Mouse (Mus musculus) liver, adult 2 months (tissue): ENCODE results near the gene Tshr. TPM values are rescaled to one million over a fixed set of nuclear protein-coding genes. Genes with fewer than 3 reads are reported as not detected.

Experiments
- DNase-seq: peaks from one replicate; pipeline ENCODE4 v3.0.0-alpha.2; 2011; ENCODE audit warnings: low read depth, low spot score; ENCODE audit errors: extremely low read depth
- H3K27ac ChIP-seq: fragments of 200-500 bp; replicated peaks from 2 replicates; pipeline ENCODE4 v1.5.1; 2012; ENCODE audit warnings: low read depth, mild to moderate bottlenecking, control low read depth, inconsistent platforms, low read length; ENCODE audit not compliant: insufficient read depth
- H3K27me3 ChIP-seq: fragments of 200-500 bp; 2 replicates; pipeline ENCODE4 v1.6.1; 2012; ENCODE audit warnings: mild to moderate bottlenecking, moderate library complexity, low read length, inconsistent platforms; ENCODE audit not compliant: control insufficient read depth, insufficient read depth
- H3K36me3 ChIP-seq: fragments of 200-500 bp; 2 replicates; pipeline ENCODE4 v1.6.1; 2012; ENCODE audit warnings: low read length, inconsistent platforms; ENCODE audit not compliant: control insufficient read depth, insufficient read depth
- H3K4me1 ChIP-seq: fragments of 200-500 bp; 2 replicates; pipeline ENCODE4 v1.6.1; 2011; ENCODE audit warnings: low read length; ENCODE audit not compliant: control insufficient read depth, insufficient read depth
- H3K4me3 ChIP-seq: fragments of 200-500 bp; 2 replicates; pipeline ENCODE4 v1.5.1; 2011; ENCODE audit warnings: low read depth, mild to moderate bottlenecking, control low read depth, low read length, moderate library complexity; ENCODE audit not compliant: insufficient read depth
- H3K79me2 ChIP-seq: fragments of 200-500 bp; 2 replicates; pipeline ENCODE4 v1.6.1; 2012; ENCODE audit warnings: inconsistent platforms, mild to moderate bottlenecking, low read length, moderate library complexity; ENCODE audit not compliant: control insufficient read depth, insufficient read depth
- H3K9ac ChIP-seq: fragments of 200-500 bp; 2 replicates; pipeline ENCODE4 v1.6.1; 2012; ENCODE audit warnings: low read depth, mild to moderate bottlenecking, control low read depth, inconsistent platforms, low read length
- CTCF ChIP-seq: fragments of 200-500 bp; IDR thresholded peaks from 2 replicates; pipeline ENCODE4 v1.5.1; 2011; ENCODE audit warnings: low read depth, low read length, control low read depth
- POLR2A ChIP-seq: fragments of 200-500 bp; IDR thresholded peaks from 2 replicates; pipeline ENCODE4 v1.6.1; 2011; ENCODE audit warnings: low read length, control low read depth; ENCODE audit not compliant: insufficient read depth; ENCODE audit errors: extremely low read depth
- WGBS: fragments of 180-500 bp; shearing (Covaris S2); methylation state at CpG from one replicate; pipeline ENCODE4 v1.1.7; 2018; 5-methylcytosine and 5-hydroxymethylcytosine counted together
- polyA plus RNA-seq: library from polyadenylated mRNA; depleted of rRNA; stranded (reverse); fragments of >200 nt; gene quantifications from 2 replicates; pipeline ENCODE4 v1.2.3, GENCODE M21; 2012
- total RNA-seq: library from RNA; depleted of rRNA; stranded (reverse); fragments of >200 nt; gene quantifications from 2 replicates; pipeline ENCODE4 v1.2.3, GENCODE M21; 2014

Gene Tshr
- total and polyA plus RNA-seq, 2 experiments, result not detected

DNA sequence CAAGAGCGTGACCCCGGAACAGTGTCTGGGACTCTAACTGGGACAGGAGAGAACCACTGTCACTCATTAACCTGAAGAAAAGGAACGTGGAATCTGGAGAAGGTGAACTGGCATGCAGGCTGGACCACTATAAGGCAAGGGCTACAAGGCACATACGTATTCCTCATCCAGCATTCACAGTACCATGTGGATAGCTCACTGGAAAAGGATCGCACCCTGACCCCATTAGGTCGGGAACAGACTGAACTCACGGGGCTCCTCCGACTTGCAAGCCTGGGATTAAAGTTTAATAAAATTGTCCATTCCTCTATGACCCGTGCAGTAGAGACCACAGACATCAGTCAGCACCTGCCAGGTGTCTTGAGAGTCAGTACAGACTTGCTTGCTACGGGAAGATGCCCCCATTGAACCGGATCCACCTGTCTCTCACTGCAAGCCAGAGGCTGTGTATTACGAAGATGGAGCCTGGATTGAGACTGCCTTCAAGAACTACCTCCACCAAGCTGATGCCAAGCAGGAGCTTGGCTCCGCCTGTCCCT is 97.9 kb downstream of the Tshr start:
- H3K27me3 ChIP-seq, result no peaks in the 10 kb centered on the region
- H3K9ac ChIP-seq, result no peak overlapping the region
- H3K27ac ChIP-seq, result no peak overlapping the region
- WGBS, result 92% methylated on average over 13 of the region's 13 CpGs
- no peaks in the 10 kb centered on the region for H3K4me1 ChIP-seq
- TF ChIP-seq CTCF (no peak), POLR2A (no peak)
- no peaks in the 10 kb centered on the region for H3K36me3 ChIP-seq
- no peak for DNase-seq
- no peaks in the 10 kb centered on the region for H3K79me2 ChIP-seq
- no peak overlapping the region for H3K4me3 ChIP-seq

GRCm38 (mm10) chr12:91486342-91486741 is 102.0 kb downstream of the Tshr start:
- Histone ChIP-seq H3K9ac (no peak overlapping the region), H3K27ac (no peak overlapping the region), H3K79me2 (no peaks in the 10 kb centered on the region), H3K4me3 (no peak overlapping the region), H3K36me3 (no peaks in the 10 kb centered on the region), H3K27me3 (no peaks in the 10 kb centered on the region), H3K4me1 (no peaks in the 10 kb centered on the region)
- WGBS, result 82% methylated on average over 4 of the region's 4 CpGs
- no peak for DNase-seq
- no peak for TF ChIP-seq CTCF

DNA sequence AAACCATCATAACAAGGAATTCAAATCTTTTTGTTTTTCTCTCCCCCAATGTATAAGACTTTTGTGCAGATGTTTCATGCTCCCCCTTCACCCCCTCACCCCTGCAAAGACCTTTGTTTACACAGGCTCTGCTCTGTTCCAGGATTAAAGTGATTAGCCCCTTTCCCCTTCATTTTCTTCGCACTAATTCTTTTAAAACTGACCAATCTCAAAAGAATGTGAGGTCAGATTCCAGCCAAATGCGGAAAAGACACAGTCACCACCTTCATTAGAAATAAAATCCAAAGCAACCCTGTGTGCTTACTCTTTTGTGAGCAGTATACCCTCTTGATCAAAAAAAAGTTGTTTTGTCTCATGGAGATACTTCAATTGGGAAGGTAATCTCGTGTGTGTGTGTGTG is 104.0 kb downstream of the Tshr start:
- Histone ChIP-seq H3K27me3 (no peaks in the 10 kb centered on the region), H3K4me3 (no peak overlapping the region), H3K79me2 (no peaks in the 10 kb centered on the region), H3K27ac (no peak overlapping the region), H3K36me3 (no peaks in the 10 kb centered on the region), H3K9ac (no peak overlapping the region), H3K4me1 (no peaks in the 10 kb centered on the region)
- WGBS, result 59% methylated on average over 3 of the region's 3 CpGs
- TF ChIP-seq POLR2A (no peak), CTCF (no peak)
- no peak for DNase-seq

GRCm38 (mm10) chr12:91495497-91496225 is 111.3 kb downstream of the Tshr start:
- H3K79me2 ChIP-seq, result no peaks in the 10 kb centered on the region
- H3K36me3 ChIP-seq, result no peaks in the 10 kb centered on the region
- TF ChIP-seq CTCF, result no peak
- TF ChIP-seq POLR2A, result no peak
- H3K9ac ChIP-seq, result no peak overlapping the region
- no peaks in the 10 kb centered on the region for H3K27me3 ChIP-seq
- H3K4me3 ChIP-seq, result no peak overlapping the region
- DNase-seq, result no peak
- no peak overlapping the region for H3K27ac ChIP-seq
- 43% methylated on average over 11 of the region's 11 CpGs for WGBS
- no peaks in the 10 kb centered on the region for H3K4me1 ChIP-seq

DNA sequence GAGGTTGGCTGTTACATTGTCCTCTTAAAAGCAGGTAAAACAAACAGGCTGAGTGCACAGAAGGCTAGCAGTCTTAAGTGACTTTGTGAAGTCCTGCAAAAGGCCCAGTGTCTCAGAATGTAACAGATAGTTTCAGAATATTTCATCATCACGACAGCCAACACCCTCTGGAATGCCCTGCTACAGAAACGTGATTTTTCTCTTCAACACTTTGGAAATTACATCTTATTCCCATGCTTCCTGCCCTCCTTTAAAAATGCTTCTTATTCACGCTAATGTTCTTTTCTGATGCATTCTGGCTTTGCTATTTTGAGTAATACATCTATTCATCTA is 111.8 kb downstream of the Tshr start:
- 52% methylated on average over 3 of the region's 3 CpGs for WGBS
- DNase-seq, result no peak
- Histone ChIP-seq H3K27me3 (no peaks in the 10 kb centered on the region), H3K4me3 (no peak overlapping the region), H3K36me3 (no peaks in the 10 kb centered on the region), H3K79me2 (no peaks in the 10 kb centered on the region), H3K4me1 (no peaks in the 10 kb centered on the region), H3K27ac (no peak overlapping the region), H3K9ac (no peak overlapping the region)
- TF ChIP-seq POLR2A (no peak), CTCF (no peak)

GRCm38 (mm10) chr12:91500475-91500874 is 116.1 kb downstream of the Tshr start:
- TF ChIP-seq POLR2A, result no peak
- no peak for TF ChIP-seq CTCF
- Histone ChIP-seq H3K4me3 (no peak overlapping the region), H3K4me1 (no peaks in the 10 kb centered on the region), H3K27ac (no peak overlapping the region), H3K36me3 (no peaks in the 10 kb centered on the region), H3K27me3 (no peaks in the 10 kb centered on the region), H3K79me2 (no peaks in the 10 kb centered on the region), H3K9ac (no peak overlapping the region)
- no peak for DNase-seq
- WGBS, result 85% methylated on average over 2 of the region's 2 CpGs
